In genomic region chr5:92374721-92375142, GRCm38 (mm10) we compare ENCODE assay signal across 9 mouse cellular contexts. TPM values are rescaled to one million over a fixed set of nuclear protein-coding genes. Genes with fewer than 3 reads are reported as not detected.
DNase-seq lines count a peak whose midpoint lies in the region; ATAC-seq and TF ChIP-seq lines count a peak whose summit lies in the region.
"Had no signal": no experiment of that assay in that cellular context is flagged by ENCODE, and none has a peak within 500 bp of the region (broad histone marks: within the 10 kb centered on the region; RNA-seq: fewer than 3 reads in every experiment).

No protein-coding gene starts in this region.

- H3K4me1 ChIP-seq in testis, adult 2 months (ENCODE audit: control insufficient read depth, insufficient read depth, low read length) = peaks cover 4% of the 10 kb centered on the region
- no peaks in the 10 kb centered on the region for H3K4me1 ChIP-seq in lung, embryonic 14.5 days (ENCODE audit: insufficient read depth)
- peaks cover 7% of the 10 kb centered on the region; the same call in 1 of the 2 replicates for H3K4me1 ChIP-seq in forebrain, embryonic 11.5 days (replicated peaks; ENCODE audit: control insufficient read depth, insufficient read depth, low read length)
- H3K4me1 ChIP-seq: stomach, embryonic 15.5 days had no signal

- no peak overlapping the region; the same call in 1 of the 2 replicates for H3K27ac ChIP-seq in testis, adult 2 months (ENCODE audit: control insufficient read depth, insufficient read depth, low read depth, low read length)
- H3K27ac ChIP-seq in lung, embryonic 14.5 days (ENCODE audit: low read depth) = no peak overlapping the region
- no peak overlapping the region for H3K27ac ChIP-seq in forebrain, embryonic 11.5 days (ENCODE audit: low read depth, low read length)
- H3K27ac ChIP-seq: limb, embryonic 13.5 days had no signal

- no peaks in the 10 kb centered on the region for H3K27me3 ChIP-seq in testis, adult 2 months (ENCODE audit: control insufficient read depth, insufficient read depth, low read length)
- no peaks in the 10 kb centered on the region for H3K27me3 ChIP-seq in lung, embryonic 14.5 days (ENCODE audit: insufficient read depth, low read length)
- H3K27me3 ChIP-seq in forebrain, embryonic 11.5 days (ENCODE audit: control insufficient read depth, insufficient read depth, low read length) = no peaks in the 10 kb centered on the region
- H3K27me3 ChIP-seq: limb, embryonic 13.5 days; stomach, embryonic 15.5 days had no signal

- H3K4me3 ChIP-seq in testis, adult 2 months (ENCODE audit: control insufficient read depth, low read depth, low read length) = no peak overlapping the region
- no peak overlapping the region for H3K4me3 ChIP-seq in lung, embryonic 14.5 days (ENCODE audit: low read depth, low read length)
- no peak overlapping the region for H3K4me3 ChIP-seq in forebrain, embryonic 11.5 days (ENCODE audit: low read depth, low read length)
- H3K4me3 ChIP-seq: limb, embryonic 13.5 days; stomach, embryonic 15.5 days had no signal

- ATAC-seq in granulocyte monocyte progenitor cell, adult 5-6 weeks (replicated peaks; ENCODE audit: poor library complexity, severe bottlenecking) = peak; percentile 70
- peak; percentile 58; the same call in 1 of the 2 replicates for ATAC-seq in lung, embryonic 14.5 days (ENCODE audit: insufficient read depth)
- ATAC-seq in forebrain, embryonic 11.5 days (replicated peaks; ENCODE audit: low FRiP score) = no peak

- WGBS in lung, embryonic 14.5 days = 40% methylated on average over 6 of the region's 6 CpGs
- WGBS in forebrain, embryonic 11.5 days = 82% methylated on average over 6 of the region's 6 CpGs

- no peak overlapping the region for H3K9ac ChIP-seq in lung, embryonic 14.5 days
- no peak overlapping the region for H3K9ac ChIP-seq in forebrain, embryonic 11.5 days (ENCODE audit: low read length)
- H3K9ac ChIP-seq: limb, embryonic 13.5 days; stomach, embryonic 15.5 days had no signal

- H3K9me3 ChIP-seq in lung, embryonic 14.5 days (ENCODE audit: low read depth, low read length) = no peaks in the 10 kb centered on the region
- H3K9me3 ChIP-seq in forebrain, embryonic 11.5 days (ENCODE audit: control insufficient read depth, low read length) = no peaks in the 10 kb centered on the region
- H3K9me3 ChIP-seq: limb, embryonic 13.5 days; stomach, embryonic 15.5 days had no signal

- TF ChIP-seq CTCF in testis, adult 2 months (IDR thresholded peaks at IDR 0.05; ENCODE audit: control insufficient read depth, insufficient read depth, insufficient replicate concordance, low read depth, low read length) = peak; percentile 30; the same call in 1 of the 2 replicates
- peak; percentile 21 for TF ChIP-seq CTCF in lung, embryonic 14.5 days (IDR thresholded peaks at IDR 0.05; ENCODE audit: low read depth)

- H3K4me2 ChIP-seq in lung, embryonic 14.5 days = no peak overlapping the region
- H3K4me2 ChIP-seq in forebrain, embryonic 11.5 days (ENCODE audit: low read depth, low read length, severe bottlenecking) = no peak overlapping the region
- H3K4me2 ChIP-seq: limb, embryonic 13.5 days; stomach, embryonic 15.5 days had no signal

- TF ChIP-seq POLR2A in testis, adult 2 months (IDR thresholded peaks at IDR 0.05; ENCODE audit: control insufficient read depth, low read depth, low read length) = no peak

- DNase-seq in testis, postnatal 14 days (ENCODE audit: low spot score) = no peak
- DNase-seq in lung, embryonic 14.5 days = peak; percentile 56
- peak; percentile 48 for DNase-seq in thymus, postnatal 4 days
- DNase-seq in Muller cell, postnatal 12 days (ENCODE audit: inconsistent ontology term) = no peak
- DNase-seq in forebrain, embryonic 11.5 days (ENCODE audit: low spot score) = no peak

- H3K36me3 ChIP-seq in testis, adult 2 months (ENCODE audit: control insufficient read depth, insufficient read depth, low read length) = no peaks in the 10 kb centered on the region
- H3K36me3 ChIP-seq in lung, embryonic 14.5 days (ENCODE audit: insufficient read depth) = no peaks in the 10 kb centered on the region
- H3K36me3 ChIP-seq in forebrain, embryonic 11.5 days (ENCODE audit: control insufficient read depth, insufficient read depth, low read length) = no peaks in the 10 kb centered on the region
- H3K36me3 ChIP-seq: limb, embryonic 13.5 days; stomach, embryonic 15.5 days had no signal

RNA-seq across cellular contexts. Expression of gene Cxcl10, which starts 26.0 kb away (rescaled TPM):
- polyA plus RNA-seq in testis, adult 2 months (2012; rRNA removed) = 0.76 TPM in 1 of 2 replicates, not detected in the other
- not detected in 2 replicates for total RNA-seq in granulocyte monocyte progenitor cell, adult 5-6 weeks (2014; fragmentation: Nextera tagmentation)
- 4.6 and 18.8 TPM in 2 replicates for total RNA-seq in granulocyte monocyte progenitor cell, adult 5-6 weeks (2017)
- not detected in 2 replicates for polyA plus RNA-seq in lung, embryonic 14.5 days (2014; fragmentation: Nextera tagmentation; extraction: Ambion mirVana)
- polyA plus RNA-seq in forebrain, embryonic 11.5 days (2014; fragmentation: Nextera tagmentation; extraction: Ambion mirVana) = 0.23 TPM in 1 of 2 replicates, not detected in the other

RNA-seq across cellular contexts. Expression of gene Art3, which starts 43.1 kb away (rescaled TPM):
- polyA plus RNA-seq in testis, adult 2 months (2012; rRNA removed) = 221 and 263 TPM in 2 replicates
- 1.1 TPM in 1 of 2 replicates, not detected in the other for total RNA-seq in granulocyte monocyte progenitor cell, adult 5-6 weeks (2014; fragmentation: Nextera tagmentation)
- 4.8 TPM in 1 of 2 replicates, not detected in the other for total RNA-seq in granulocyte monocyte progenitor cell, adult 5-6 weeks (2017)
- polyA plus RNA-seq in lung, embryonic 14.5 days (2014; fragmentation: Nextera tagmentation; extraction: Ambion mirVana) = 1.4 and 5.4 TPM in 2 replicates
- 0.75 and 1.0 TPM in 2 replicates for polyA plus RNA-seq in forebrain, embryonic 11.5 days (2014; fragmentation: Nextera tagmentation; extraction: Ambion mirVana)

RNA-seq across cellular contexts. Expression of gene Cxcl9, which starts 46.9 kb away (rescaled TPM):
- polyA plus RNA-seq in testis, adult 2 months (2012; rRNA removed) = 0.14 and 0.25 TPM in 2 replicates
- not detected in 2 replicates for total RNA-seq in granulocyte monocyte progenitor cell, adult 5-6 weeks (2014; fragmentation: Nextera tagmentation)
- total RNA-seq in granulocyte monocyte progenitor cell, adult 5-6 weeks (2017) = 0.22 and 0.52 TPM in 2 replicates
- polyA plus RNA-seq in lung, embryonic 14.5 days (2014; fragmentation: Nextera tagmentation; extraction: Ambion mirVana) = 0.43 TPM in 1 of 2 replicates, not detected in the other
- polyA plus RNA-seq in forebrain, embryonic 11.5 days (2014; fragmentation: Nextera tagmentation; extraction: Ambion mirVana) = not detected in 2 replicates
- polyA plus RNA-seq: stomach, embryonic 15.5 days had no signal

Comparison
In these comparisons a context has a peak if more than half of its experiments do, and no peak if none do; other contexts are left out.
1. DNase-seq: peak in lung, embryonic 14.5 days (single experiment) and thymus, postnatal 4 days (single experiment); none in testis, postnatal 14 days (single experiment), Muller cell, postnatal 12 days (single experiment) and forebrain, embryonic 11.5 days (single experiment).
2. RNA of gene Art3, which starts 43.1 kb away (polyA plus RNA-seq): 221 to 263 TPM in testis, adult 2 months; 1.4 to 5.4 TPM in lung, embryonic 14.5 days and 0.75 to 1.0 TPM in forebrain, embryonic 11.5 days; every median in the first group is over 10 times any median in the second.